Mouse (Mus musculus) embryonic fibroblast, embryonic 13.5 days (primary cell): Measurements from ENCODE around the gene Tbc1d10c.

Source experiments
- CTCF ChIP-seq: IDR thresholded peaks from 2 replicates; pipeline ENCODE4 v1.5.1; 2011; ENCODE audit warnings: mild to moderate bottlenecking, control low read depth, low read length, moderate library complexity, borderline replicate concordance; ENCODE audit not compliant: insufficient read depth
- POLR2A ChIP-seq: IDR thresholded peaks from 2 replicates; pipeline ENCODE4 v1.6.1; 2011; ENCODE audit warnings: low read depth, mild to moderate bottlenecking, control low read depth, low read length, moderate library complexity

GRCm38 (mm10) chr19:4215451-4215840, 24.4 kb upstream of the Tbc1d10c start:
- no peak for TF ChIP-seq CTCF
- TF ChIP-seq POLR2A: no peak
